Mouse (Mus musculus) forebrain, embryonic 10.5 days (tissue): ENCODE results near the gene Psmd9. TPM values are rescaled to one million over a fixed set of nuclear protein-coding genes. Genes with fewer than 3 reads are reported as not detected.
A peak's percentile ranks its signal among the peaks of the same experiment; 100 is the strongest.

Experiments used
- DNase-seq: peaks from one replicate; pipeline ENCODE4 v3.0.0-alpha.2; 2017; ENCODE audit warnings: low spot score; ENCODE audit errors: extremely low spot score
- H3K27ac ChIP-seq: fragments of 300-500 bp; sonication (generic); 2 replicates; pipeline ENCODE4 v1.5.1; 2016; ENCODE audit warnings: mild to moderate bottlenecking
- H3K27me3 ChIP-seq: fragments of 300-500 bp; sonication (generic); 2 replicates; pipeline ENCODE4 v1.6.1; 2016; ENCODE audit warnings: mild to moderate bottlenecking; ENCODE audit not compliant: poor library complexity, severe bottlenecking
- H3K36me3 ChIP-seq: fragments of 300-500 bp; sonication (generic); replicated peaks from 2 replicates; pipeline ENCODE4 v1.6.1; 2016; ENCODE audit warnings: mild to moderate bottlenecking, moderate library complexity
- H3K4me1 ChIP-seq: fragments of 300-500 bp; sonication (generic); 2 replicates; pipeline ENCODE4 v1.6.1; 2016
- H3K4me3 ChIP-seq: fragments of 300-500 bp; sonication (generic); 2 replicates; pipeline ENCODE4 v1.5.1; 2016; ENCODE audit warnings: mild to moderate bottlenecking, moderate library complexity
- H3K9me3 ChIP-seq: fragments of 300-500 bp; sonication (generic); 2 replicates; pipeline ENCODE4 v1.6.1; 2016; ENCODE audit warnings: mild to moderate bottlenecking, moderate library complexity
- WGBS: fragments of 180-500 bp; shearing (Covaris S2); methylation state at CpG from one replicate; pipeline ENCODE4 v1.1.7; 2016; 5-methylcytosine and 5-hydroxymethylcytosine counted together
- polyA plus RNA-seq: library from polyadenylated mRNA; unstranded; fragments of >200 nt; fragmentation: Nextera tagmentation; extraction: Ambion mirVana; gene quantifications from 2 replicates; pipeline ENCODE4 v1.2.1, GENCODE M21; 2016

Gene Psmd9
- polyA plus RNA-seq, 1 experiment from 2014 or later, result 80.5 TPM

DNA sequence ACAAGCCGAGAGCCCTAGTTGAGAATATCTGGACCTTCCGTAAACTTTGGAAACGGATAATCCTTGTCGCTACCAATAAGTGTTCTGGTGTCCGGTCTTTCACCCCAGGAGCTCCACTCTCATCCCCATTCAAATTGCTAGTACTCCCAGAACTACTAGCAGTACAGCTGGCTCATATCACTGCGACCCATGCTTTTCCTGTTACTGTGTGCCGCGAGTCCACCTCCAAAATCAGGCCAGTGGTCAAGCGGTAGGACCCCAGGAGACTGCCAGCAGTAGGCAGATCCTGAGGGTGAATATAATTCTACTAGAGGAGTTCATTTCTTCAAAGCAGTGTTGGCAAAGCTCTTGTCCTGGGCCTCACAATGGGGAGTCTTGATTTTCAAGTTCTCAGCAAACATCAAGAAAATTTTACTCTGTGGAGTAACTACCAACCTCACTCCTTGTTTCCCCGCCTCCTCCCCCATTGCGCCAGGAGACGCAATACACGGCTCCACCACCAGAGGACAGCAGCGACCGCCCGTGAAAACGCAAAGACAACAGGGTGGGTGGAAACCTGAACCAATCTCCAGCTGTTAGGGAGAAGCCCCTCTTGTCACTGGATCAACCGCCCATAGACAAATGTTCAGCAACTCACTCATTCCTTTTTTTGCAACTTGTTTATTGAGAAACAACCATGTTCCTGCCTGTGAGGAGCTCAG, 36.0 kb upstream of the Psmd9 start:
- H3K9me3 ChIP-seq, result no peaks in the 10 kb centered on the region
- DNase-seq, result peak; percentile 87
- peaks cover 58% of the 10 kb centered on the region for H3K36me3 ChIP-seq
- H3K27ac ChIP-seq, result 0 out of 2 replicates have a peak overlapping the region, but pooled peaks have one; percentile 100
- H3K27me3 ChIP-seq, result peaks cover 20% of the 10 kb centered on the region
- WGBS, result 19% methylated on average over 18 of the region's 18 CpGs
- H3K4me1 ChIP-seq, result peaks cover 76% of the 10 kb centered on the region
- H3K4me3 ChIP-seq, result peak overlapping the region; percentile 98; the same call in 1 of the 2 replicates

DNA sequence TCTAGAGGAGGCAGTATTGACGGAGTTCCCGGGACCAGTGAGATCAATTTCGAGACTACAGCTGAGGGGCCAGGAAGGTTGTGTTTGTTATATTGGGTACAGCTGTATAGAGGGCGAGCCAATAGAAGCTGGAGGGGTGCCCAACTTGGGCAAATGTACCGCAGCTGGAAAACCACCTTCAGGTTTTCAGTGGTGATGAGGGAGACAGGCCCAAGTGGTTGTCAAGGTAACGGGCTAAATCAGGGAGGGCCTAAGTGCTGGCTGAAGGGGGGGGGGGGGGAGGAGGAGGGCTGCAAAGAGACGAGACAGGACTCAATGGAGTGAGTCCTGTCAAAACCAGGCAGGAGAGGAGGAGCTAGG, 35.4 kb upstream of the Psmd9 start:
- H3K27me3 ChIP-seq, result peaks cover 20% of the 10 kb centered on the region
- H3K27ac ChIP-seq, result peak overlapping the region; percentile 100; the same call in 1 of the 2 replicates
- H3K4me1 ChIP-seq, result peaks cover 81% of the 10 kb centered on the region
- peak overlapping the region; percentile 98; the same call in 1 of the 2 replicates for H3K4me3 ChIP-seq
- no peak for DNase-seq
- no peaks in the 10 kb centered on the region for H3K9me3 ChIP-seq
- 37% methylated on average over 6 of the region's 7 CpGs for WGBS
- H3K36me3 ChIP-seq, result peaks cover 58% of the 10 kb centered on the region

DNA sequence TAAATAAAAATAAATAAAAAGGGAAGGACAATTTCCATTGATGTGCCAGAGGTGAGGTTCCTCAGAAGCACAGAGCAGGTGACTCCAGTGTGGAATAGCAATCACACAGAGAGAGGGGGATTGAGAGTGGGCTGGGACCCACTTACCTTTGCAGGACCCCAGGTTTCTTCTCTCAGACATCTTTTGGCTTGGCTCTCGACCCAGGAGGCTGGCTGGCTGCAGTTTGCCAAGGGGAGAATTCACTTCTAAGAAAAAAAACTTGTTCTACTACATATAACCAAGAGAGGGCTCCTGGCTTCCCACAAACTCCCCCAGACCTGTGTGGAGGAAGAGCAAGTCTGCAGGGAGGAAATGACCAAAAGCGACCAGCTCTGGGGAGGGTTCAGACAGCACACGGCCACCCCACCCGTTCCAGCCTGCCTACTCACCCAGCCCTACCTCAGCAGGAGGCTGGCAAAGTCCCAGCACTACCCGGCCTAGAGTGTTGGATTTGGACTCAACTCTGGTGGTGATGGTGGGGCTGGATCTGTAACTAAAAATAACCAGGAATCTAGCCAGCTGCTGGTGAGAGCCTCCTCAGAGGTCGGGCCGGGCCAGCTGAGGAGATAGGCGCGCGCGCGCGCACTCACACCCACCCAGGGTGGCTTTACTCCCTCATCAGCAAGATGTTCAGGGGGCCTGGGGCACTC, 34.9 kb upstream of the Psmd9 start:
- DNase-seq, result no peak
- Histone ChIP-seq H3K36me3 (peaks cover 54% of the 10 kb centered on the region), H3K9me3 (no peaks in the 10 kb centered on the region), H3K27ac (peak overlapping the region; percentile 100), H3K27me3 (peaks cover 20% of the 10 kb centered on the region), H3K4me3 (peak overlapping the region; percentile 98), H3K4me1 (peaks cover 84% of the 10 kb centered on the region)
- WGBS, result 34% methylated on average over 13 of the region's 13 CpGs

DNA sequence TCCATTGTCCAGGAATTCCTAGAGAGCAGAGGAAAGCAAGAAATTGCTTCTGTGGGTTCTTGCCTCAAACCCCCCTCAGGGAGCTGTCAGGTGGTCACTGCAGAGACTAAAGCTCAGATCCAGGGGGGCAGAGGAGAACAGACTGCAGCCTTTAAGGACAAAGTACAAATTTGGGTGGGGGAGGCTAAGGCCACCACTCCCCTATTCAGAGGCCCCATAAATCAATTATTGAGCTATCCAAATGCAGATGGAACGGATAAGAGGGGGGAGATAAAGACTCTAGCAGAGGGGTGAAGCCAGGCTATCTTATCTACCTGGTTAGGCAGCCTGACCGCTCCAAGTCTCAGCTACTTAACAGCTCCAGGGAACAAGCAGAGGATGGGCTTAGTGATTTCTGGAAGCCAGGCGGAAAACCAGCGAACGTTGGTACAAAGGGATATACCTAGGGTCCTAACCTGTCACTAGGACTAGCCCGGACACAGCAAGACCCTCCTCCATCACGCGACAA, 34.3 kb upstream of the Psmd9 start:
- peaks cover 48% of the 10 kb centered on the region for H3K36me3 ChIP-seq
- H3K4me3 ChIP-seq, result peak overlapping the region; percentile 98
- H3K4me1 ChIP-seq, result peaks cover 87% of the 10 kb centered on the region
- H3K9me3 ChIP-seq, result no peaks in the 10 kb centered on the region
- no peak for DNase-seq
- H3K27ac ChIP-seq, result peak overlapping the region; percentile 100
- H3K27me3 ChIP-seq, result peaks cover 20% of the 10 kb centered on the region
- 17% methylated on average over 8 of the region's 8 CpGs for WGBS

DNA sequence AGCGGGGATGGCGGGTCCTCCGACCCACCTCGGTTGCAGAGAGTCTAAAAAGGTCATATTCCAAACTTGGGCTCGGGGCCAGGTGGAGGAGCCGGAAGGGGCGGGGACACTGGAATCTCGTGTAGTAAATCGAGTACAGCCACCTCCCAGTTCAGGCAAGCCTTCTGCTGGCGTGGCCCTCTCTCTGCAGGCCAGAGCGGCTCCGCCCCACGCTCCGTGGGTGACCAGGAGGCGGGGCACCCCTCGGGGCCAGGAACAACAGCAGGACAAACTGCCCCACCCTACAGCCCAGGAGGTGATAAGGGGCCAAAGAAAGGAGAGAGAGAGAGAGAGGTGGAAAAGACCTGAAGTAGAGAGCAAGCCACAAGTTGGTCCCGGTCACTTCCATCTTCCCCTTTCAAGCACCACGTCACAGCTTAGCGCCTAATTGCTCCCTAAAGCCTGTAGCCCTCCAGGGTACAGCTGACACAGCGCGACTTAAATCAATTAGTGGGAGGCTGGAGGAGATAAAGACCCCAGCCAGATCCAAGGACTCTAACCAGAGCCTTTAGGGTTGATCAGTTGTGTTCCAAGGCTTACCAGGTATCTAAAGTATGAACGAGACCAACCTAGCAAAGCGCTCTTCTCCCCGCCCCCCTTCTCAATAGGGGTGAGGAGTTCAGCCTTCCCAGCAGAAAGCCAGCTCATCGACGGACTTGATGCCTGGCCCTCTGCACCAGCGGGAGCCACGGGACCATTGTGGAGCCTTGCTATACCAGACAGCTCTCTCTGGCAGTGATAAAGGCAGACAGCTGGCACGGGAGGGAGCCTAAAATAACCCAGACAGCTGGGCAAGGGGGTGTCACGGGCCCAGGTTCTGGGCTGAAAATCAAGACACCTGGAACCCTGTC, 33.5 kb upstream of the Psmd9 start:
- WGBS, result 2% methylated on average over 30 of the region's 30 CpGs

DNA sequence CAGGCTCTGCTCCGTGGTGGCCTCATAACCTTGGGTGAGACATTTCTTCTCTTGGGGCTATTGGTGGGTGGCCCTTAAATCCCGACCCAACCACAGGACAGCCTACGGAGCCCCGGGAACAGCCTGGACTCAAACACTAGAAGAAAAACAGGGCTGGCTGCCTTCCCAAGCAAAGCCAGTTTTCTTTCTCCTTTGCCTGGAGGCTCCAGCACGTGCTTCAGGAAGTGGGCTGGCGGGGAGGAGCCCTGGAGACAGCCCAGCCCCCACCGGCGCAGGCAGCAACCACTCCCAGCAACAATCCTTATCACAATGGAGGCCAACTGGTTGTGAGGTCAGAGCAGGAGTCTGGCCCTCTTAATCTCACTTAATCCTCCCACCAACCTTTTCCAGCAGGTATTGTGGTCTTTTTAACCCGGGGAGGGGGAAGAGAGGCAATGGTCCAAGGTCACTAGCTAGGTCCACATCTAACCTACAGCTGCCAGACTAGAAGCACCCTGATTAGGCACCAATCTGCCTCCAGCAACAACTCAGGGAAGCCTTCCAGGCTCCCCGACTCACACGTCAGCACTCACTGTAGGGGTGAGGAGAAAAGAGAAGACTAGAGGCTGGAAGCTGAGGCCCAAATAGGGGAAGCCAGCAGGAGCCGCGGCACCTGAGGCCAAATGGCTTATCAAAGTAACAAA, 32.7 kb upstream of the Psmd9 start:
- H3K9me3 ChIP-seq, result no peaks in the 10 kb centered on the region
- peaks cover 34% of the 10 kb centered on the region for H3K36me3 ChIP-seq
- peaks cover 82% of the 10 kb centered on the region for H3K4me1 ChIP-seq
- under 1% methylated on average over 13 of the region's 13 CpGs for WGBS
- H3K4me3 ChIP-seq, result peak overlapping the region; percentile 98
- peaks cover 5% of the 10 kb centered on the region for H3K27me3 ChIP-seq
- peak; percentile 77 for DNase-seq
- peak overlapping the region; percentile 100 for H3K27ac ChIP-seq

More for the DNA sequence above, 33.5 kb upstream of the Psmd9 start:
- DNase-seq, result peak; percentile 64
- Histone ChIP-seq H3K9me3 (no peaks in the 10 kb centered on the region), H3K4me1 (peaks cover 87% of the 10 kb centered on the region), H3K27me3 (peaks cover 13% of the 10 kb centered on the region), H3K27ac (peak overlapping the region; percentile 100), H3K4me3 (peak overlapping the region; percentile 98), H3K36me3 (peaks cover 40% of the 10 kb centered on the region)

DNA sequence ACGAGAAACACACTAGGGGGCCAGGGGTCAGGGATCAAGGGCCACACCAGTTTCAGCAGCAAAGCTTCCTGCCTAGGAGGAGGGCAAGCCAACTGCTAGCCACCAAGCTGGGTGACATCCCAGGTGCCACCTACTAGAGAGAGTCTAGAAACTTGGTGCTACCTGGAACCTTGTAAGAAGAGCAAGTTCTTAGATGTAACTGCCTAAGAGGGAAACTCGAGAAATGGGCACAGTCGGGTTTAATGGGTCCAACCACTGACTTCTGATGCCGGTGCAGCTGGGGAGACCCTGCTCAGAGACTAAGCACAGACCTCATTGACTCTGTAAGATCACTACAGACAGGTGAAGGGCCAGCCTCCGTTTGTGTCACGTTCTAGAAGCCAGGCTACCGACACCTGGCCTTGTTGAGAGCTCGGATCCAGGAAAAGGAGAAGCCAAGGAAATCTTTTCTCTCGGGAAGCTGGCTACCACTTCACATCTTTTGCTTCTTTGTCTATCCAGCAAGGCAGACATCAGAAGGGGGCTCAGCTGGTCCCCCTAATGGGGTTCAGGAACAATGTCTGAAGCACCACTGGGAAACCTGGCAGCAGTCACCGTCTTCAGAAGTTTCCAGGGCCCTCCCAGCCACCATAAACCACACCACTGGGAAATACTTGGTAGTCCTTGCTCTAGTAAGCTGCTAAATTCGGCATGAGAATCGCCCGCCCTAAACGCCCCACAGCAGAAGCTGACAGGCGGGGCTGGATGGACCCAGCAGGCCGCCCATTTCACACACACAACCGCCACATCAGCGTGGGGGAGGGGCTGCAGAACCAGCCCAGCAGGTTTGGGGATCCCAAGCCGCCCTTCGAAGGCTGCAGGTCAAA, 31.9 kb upstream of the Psmd9 start:
- DNase-seq, result peak; percentile 77
- no peaks in the 10 kb centered on the region for H3K9me3 ChIP-seq
- H3K27me3 ChIP-seq, result no peaks in the 10 kb centered on the region
- peak overlapping the region; percentile 98 for H3K4me3 ChIP-seq
- H3K27ac ChIP-seq, result peak overlapping the region; percentile 100
- under 1% methylated on average over 20 of the region's 20 CpGs for WGBS
- peaks cover 79% of the 10 kb centered on the region for H3K4me1 ChIP-seq
- peaks cover 32% of the 10 kb centered on the region for H3K36me3 ChIP-seq

DNA sequence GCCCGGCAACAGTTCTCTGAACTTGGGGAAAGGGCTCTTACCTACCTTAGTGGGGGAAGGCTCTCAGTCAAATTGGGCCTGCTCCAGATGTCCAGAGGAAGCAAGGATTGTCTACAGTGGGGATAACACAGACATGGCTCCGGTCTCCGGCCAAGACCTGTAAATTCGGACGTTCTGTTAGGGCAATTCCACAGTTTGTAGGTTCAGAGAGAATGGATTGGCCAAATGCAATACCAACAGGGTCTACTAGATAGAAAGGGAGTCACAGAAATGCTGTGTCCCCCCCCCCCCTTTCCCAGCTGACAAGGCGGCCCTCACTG, 31.3 kb upstream of the Psmd9 start:
- Histone ChIP-seq H3K27ac (peak overlapping the region; percentile 100), H3K9me3 (no peaks in the 10 kb centered on the region), H3K4me1 (peaks cover 73% of the 10 kb centered on the region), H3K27me3 (no peaks in the 10 kb centered on the region), H3K36me3 (peaks cover 32% of the 10 kb centered on the region), H3K4me3 (peak overlapping the region; percentile 98)
- 0% methylated on average over 6 of the region's 6 CpGs for WGBS
- no peak for DNase-seq

DNA sequence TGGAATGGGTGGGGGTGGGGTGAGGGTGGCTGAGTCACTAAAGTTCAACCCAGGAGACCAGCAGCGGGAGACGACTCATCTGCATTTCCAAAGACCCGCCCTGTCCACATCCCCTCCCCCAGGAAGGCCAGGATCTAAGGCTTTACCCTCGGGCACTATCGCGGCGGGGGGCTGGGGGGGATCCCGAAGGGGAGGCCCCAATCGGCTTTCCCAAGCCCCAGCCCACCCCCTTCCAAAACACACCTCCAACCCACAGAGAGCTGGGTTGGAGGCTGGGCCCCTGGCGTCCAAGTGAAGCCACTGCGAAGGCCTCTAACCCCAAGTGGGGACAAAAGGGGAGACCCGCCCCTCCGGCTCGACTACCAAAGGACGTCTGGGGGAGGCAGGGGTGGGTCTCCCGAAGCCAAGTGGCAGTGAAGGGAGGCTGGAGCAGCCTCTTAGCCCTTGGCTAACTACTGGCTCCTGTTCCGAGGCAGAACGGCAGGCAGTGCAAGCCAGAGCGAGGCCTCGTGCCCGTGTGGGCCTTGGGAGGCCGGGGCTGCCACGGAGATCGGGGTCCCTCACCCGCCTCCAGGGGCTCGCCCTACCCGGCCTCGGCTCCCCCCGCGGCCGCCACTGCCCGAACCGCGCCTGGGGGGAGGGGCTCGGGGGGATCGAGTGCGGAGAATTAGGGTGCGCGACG, 30.8 kb upstream of the Psmd9 start:
- H3K27ac ChIP-seq, result peak overlapping the region; percentile 100
- no peaks in the 10 kb centered on the region for H3K27me3 ChIP-seq
- DNase-seq, result peak; percentile 91
- H3K4me3 ChIP-seq, result peak overlapping the region; percentile 98
- under 1% methylated on average over 39 of the region's 40 CpGs for WGBS
- no peaks in the 10 kb centered on the region for H3K9me3 ChIP-seq
- H3K36me3 ChIP-seq, result peaks cover 32% of the 10 kb centered on the region
- peaks cover 73% of the 10 kb centered on the region for H3K4me1 ChIP-seq

DNA sequence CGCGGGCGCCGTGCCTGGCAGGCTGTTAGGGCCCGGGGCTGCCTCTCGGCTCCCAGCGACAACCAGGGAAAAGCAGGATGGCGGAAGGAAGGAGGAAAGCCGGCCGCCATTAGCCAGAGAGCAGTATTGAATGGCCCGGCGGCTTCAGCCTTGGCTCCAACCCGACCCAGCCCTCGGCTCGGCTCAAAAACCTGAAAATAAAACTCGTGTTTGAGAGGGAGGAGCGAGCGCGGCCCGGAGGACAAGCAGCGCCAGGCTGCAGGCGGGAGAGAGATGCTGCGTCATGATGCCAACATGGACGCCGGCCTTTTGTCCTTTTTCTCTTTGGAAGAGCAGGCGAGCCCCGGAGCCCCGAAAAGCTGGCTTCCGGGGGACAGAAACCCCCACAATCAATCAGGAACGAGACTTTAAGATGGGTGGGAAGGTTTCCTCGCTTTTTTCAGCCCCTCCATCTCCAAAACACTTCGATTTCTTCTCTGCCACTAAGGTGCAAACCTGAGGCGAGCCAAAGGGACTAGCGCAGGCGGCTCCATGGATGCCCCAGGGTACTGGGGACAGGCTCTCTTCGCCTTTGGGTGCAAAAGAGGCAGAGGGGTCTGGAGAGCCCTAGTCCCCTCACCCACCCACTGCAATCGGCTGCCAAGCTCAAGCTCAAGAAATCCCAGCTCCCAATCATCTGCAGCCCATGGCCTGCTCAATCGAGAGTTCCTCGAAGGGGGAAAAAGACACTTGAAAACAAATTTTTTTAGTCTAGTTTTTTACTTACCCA, 30.1 kb upstream of the Psmd9 start:
- Histone ChIP-seq H3K27ac (peak overlapping the region; percentile 100), H3K9me3 (no peaks in the 10 kb centered on the region), H3K4me1 (peaks cover 73% of the 10 kb centered on the region), H3K27me3 (no peaks in the 10 kb centered on the region), H3K36me3 (peaks cover 30% of the 10 kb centered on the region), H3K4me3 (peak overlapping the region; percentile 98)
- peak; percentile 80 for DNase-seq
- under 1% methylated on average over 39 of the region's 39 CpGs for WGBS
